Mouse (Mus musculus): ENCODE measurements around the gene Olfr39.

GRCm38 (mm10) chr9:20298232-20298631 is 16.1 kb downstream of the Olfr39 start, which contains the start of gene Olfr873:
- TF ChIP-seq CTCF (conservative IDR thresholded peaks at IDR 0.05; ENCODE audit: low read length) = no peak
- TF ChIP-seq NANOG (IDR thresholded peaks at IDR 0.05; ENCODE audit: borderline replicate concordance, low read length) = no peak

Data from E14TG2a.4 (cell line).